Mouse (Mus musculus) heart, postnatal 0 days (tissue): ENCODE results near the gene Stkld1. TPM values are rescaled to one million over a fixed set of nuclear protein-coding genes. Genes with fewer than 3 reads are reported as not detected.

Source experiments
- ATAC-seq: fragments of 200-750 bp; cut with Nextera tagmentation; 2 replicates; pipeline ENCODE4 v1.8.0; 2017; ENCODE audit warnings: low read depth, moderate number of reproducible peaks, moderate library complexity; ENCODE audit not compliant: insufficient read depth
- DNase-seq: peaks from one replicate; pipeline ENCODE4 v3.0.0-alpha.2; 2016; ENCODE audit warnings: low spot score
- H3K27ac ChIP-seq: fragments of 300-500 bp; sonication (generic); 2 replicates; pipeline ENCODE4 v1.5.1; 2014; ENCODE audit warnings: low read depth, mild to moderate bottlenecking
- H3K27me3 ChIP-seq: fragments of 300-500 bp; sonication (generic); 2 replicates; pipeline ENCODE4 v1.6.1; 2014; ENCODE audit warnings: low read length, mixed read lengths; ENCODE audit not compliant: control insufficient read depth, insufficient read depth
- H3K36me3 ChIP-seq: fragments of 300-500 bp; sonication (generic); replicated peaks from 2 replicates; pipeline ENCODE4 v1.6.1; 2014; ENCODE audit warnings: low read length, mixed read lengths; ENCODE audit not compliant: control insufficient read depth, insufficient read depth
- H3K4me1 ChIP-seq: fragments of 300-500 bp; sonication (generic); 2 replicates; pipeline ENCODE4 v1.6.1; 2014; ENCODE audit warnings: antibody characterized with exemption; ENCODE audit not compliant: control insufficient read depth, insufficient read depth
- H3K4me2 ChIP-seq: fragments of 300-500 bp; sonication (generic); 2 replicates; pipeline ENCODE4 v1.6.1; 2014; ENCODE audit warnings: low read depth, mild to moderate bottlenecking, low read length, moderate library complexity
- H3K4me3 ChIP-seq: fragments of 300-500 bp; sonication (generic); 2 replicates; pipeline ENCODE4 v1.5.1; 2014; ENCODE audit warnings: low read depth, low read length
- H3K9ac ChIP-seq: fragments of 300-500 bp; sonication (generic); replicated peaks from 2 replicates; pipeline ENCODE4 v1.6.1; 2014; ENCODE audit warnings: low read depth, low read length, mixed read lengths
- H3K9me3 ChIP-seq: fragments of 300-500 bp; sonication (generic); replicated peaks from 2 replicates; pipeline ENCODE4 v1.6.1; 2016; ENCODE audit warnings: low read length; ENCODE audit not compliant: control insufficient read depth
- CTCF ChIP-seq: IDR thresholded peaks from 2 replicates; pipeline ENCODE4 v1.5.1; 2016; ENCODE audit warnings: antibody characterized with exemption, control low read depth, low read depth
- EP300 ChIP-seq: IDR thresholded peaks from 2 replicates; pipeline ENCODE4 v1.6.1; 2016; ENCODE audit warnings: antibody characterized with exemption, low read depth
- WGBS: fragments of 180-500 bp; shearing (Covaris S2); extraction: QIAGEN DNeasy Blood & Tissue Kit; methylation state at CpG from one replicate; pipeline ENCODE4 v1.1.7; 2014; 5-methylcytosine and 5-hydroxymethylcytosine counted together
- polyA plus RNA-seq: library from polyadenylated mRNA; unstranded; fragments of >200 nt; fragmentation: Nextera tagmentation; extraction: Ambion mirVana; gene quantifications from 2 replicates; pipeline ENCODE4 v1.2.1, GENCODE M21; 2015
- total RNA-seq: library from RNA; depleted of rRNA; stranded (reverse); fragments of >200 nt; gene quantifications from 2 replicates; pipeline ENCODE4 v1.2.3, GENCODE M21; 2014; ENCODE audit warnings: low replicate concordance

Stkld1 gene
- total and polyA plus RNA-seq, 2 experiments from 2014 or later: 0.25 TPM; not detected in 1

DNA sequence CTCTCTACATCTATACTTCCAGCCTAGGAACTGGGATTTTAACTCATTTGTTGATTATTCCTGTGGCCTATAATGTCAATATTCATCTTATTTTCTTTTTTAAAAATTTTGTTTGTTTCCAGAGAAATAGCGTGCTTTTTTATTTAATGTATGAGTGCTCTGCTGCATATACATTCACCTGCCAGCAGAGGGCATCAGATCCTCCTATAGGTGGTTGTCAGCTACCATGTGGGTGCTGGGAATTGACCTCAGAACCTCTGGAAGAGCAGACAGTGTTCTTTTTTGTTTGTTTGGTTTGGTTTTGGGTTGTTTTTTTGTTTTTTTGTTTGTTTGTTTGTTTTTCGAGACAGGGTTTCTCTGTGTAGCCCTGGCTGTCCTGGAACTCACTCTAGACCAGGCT lies 33.4 kb downstream of the Stkld1 start:
- WGBS: 71% methylated on average over 2 of the region's 2 CpGs
- H3K27me3 ChIP-seq: no peaks in the 10 kb centered on the region
- H3K4me3 ChIP-seq: no peak overlapping the region
- ATAC-seq: no peak
- no peaks in the 10 kb centered on the region for H3K36me3 ChIP-seq
- no peak overlapping the region for H3K27ac ChIP-seq
- TF ChIP-seq CTCF (peak; percentile 10; the same call in 1 of the 2 replicates), EP300 (no peak)
- no peaks in the 10 kb centered on the region for H3K9me3 ChIP-seq
- no peak overlapping the region for H3K4me2 ChIP-seq
- H3K9ac ChIP-seq: no peak overlapping the region
- peaks cover 16% of the 10 kb centered on the region for H3K4me1 ChIP-seq
- no peak for DNase-seq

DNA sequence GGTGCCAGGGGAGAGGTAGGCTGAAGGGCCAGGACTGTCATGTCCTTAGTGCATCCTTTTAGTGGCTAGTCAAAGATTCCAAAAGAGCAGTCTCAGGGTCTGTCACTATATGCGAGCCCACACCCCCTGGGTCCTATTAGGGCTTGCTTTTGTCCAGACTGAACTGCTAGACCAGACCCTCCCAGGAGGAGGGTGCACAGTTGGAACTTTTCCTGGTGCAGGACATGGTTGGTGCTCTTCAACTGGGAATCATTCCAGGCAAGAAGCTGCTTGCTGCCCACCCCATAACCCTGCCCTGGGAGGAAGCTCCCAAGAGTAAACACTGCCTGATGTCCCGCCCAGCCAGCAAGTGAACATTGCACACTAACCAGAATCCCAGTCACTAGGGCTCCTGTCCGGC lies 39.3 kb downstream of the Stkld1 start, which contains the start of gene Adamts13:
Gene Adamts13 (plus strand): TSS at position 301 of the 400 bp plus-strand sequence.
- no peaks in the 10 kb centered on the region for H3K4me1 ChIP-seq
- no peak for TF ChIP-seq CTCF
- TF ChIP-seq EP300: no peak

DNA sequence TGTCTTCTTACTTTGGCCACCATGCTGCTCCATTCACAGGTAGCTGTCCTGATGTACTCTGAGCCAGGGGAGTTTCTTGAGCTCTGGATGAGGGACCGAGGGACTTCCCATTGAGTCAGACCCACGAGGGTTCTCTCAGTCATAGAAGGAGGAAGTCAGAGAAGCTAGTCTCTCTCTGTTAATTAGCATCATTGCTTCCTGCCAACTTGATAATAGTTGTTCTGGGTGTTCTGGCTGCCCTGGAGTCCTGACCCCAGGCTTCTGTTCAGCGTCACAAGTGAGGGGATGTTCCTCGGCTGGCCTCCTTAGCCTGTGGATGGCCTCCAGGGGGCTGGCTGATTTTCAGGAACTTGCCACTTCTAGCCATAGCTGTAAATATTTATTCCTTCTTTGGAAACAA lies 40.1 kb downstream of the Stkld1 start:
- H3K4me1 ChIP-seq: no peaks in the 10 kb centered on the region
- WGBS: 19% methylated on average over 4 of the region's 4 CpGs
- H3K4me3 ChIP-seq: no peak overlapping the region
- H3K36me3 ChIP-seq: no peaks in the 10 kb centered on the region
- DNase-seq (no peak), ATAC-seq (no peak)
- no peak overlapping the region for H3K9ac ChIP-seq
- H3K27me3 ChIP-seq: no peaks in the 10 kb centered on the region
- TF ChIP-seq EP300: no peak
- no peak for TF ChIP-seq CTCF
- no peak overlapping the region for H3K4me2 ChIP-seq
- no peak overlapping the region for H3K27ac ChIP-seq
- H3K9me3 ChIP-seq: no peaks in the 10 kb centered on the region

More for the DNA sequence above, 39.3 kb downstream of the Stkld1 start, which contains the start of gene Adamts13:
- Histone ChIP-seq H3K9ac (no peak within 1 kb of the TSS), H3K27me3 (no peaks in the 10 kb centered on the region), H3K36me3 (no peaks in the 10 kb centered on the region), H3K9me3 (no peaks in the 10 kb centered on the region), H3K27ac (no peak within 1 kb of the TSS), H3K4me2 (no peak within 1 kb of the TSS), H3K4me3 (no peak within 1 kb of the TSS)
- ATAC-seq (no peak), DNase-seq (no peak)
- WGBS: 56% methylated on average over 3 of the region's 3 CpGs

DNA sequence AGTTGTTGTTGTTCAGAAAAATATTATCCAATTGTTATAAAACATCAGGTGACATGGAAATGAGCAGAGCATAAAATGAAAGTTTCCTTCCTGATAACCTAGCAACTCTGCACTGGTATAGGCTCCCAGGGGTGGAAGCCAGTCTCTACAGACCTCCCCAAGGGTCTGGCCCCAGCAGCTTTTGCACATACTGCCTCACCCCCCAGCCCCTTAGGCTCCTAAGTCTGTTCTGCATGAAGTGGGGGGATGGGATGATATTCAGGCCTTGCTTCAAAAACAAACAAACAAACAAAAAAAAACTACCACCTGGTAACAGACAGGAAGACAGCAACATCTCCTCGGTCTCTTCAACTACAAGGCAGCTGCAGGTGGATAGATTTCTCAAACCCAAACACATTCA lies 46.5 kb downstream of the Stkld1 start:
- H3K27me3 ChIP-seq: no peaks in the 10 kb centered on the region
- H3K4me1 ChIP-seq: no peaks in the 10 kb centered on the region
- H3K4me3 ChIP-seq: no peak overlapping the region
- no peaks in the 10 kb centered on the region for H3K9me3 ChIP-seq
- no peak overlapping the region for H3K9ac ChIP-seq
- H3K4me2 ChIP-seq: no peak overlapping the region
- WGBS: 64% methylated on average over 1 of the region's 1 CpGs
- H3K27ac ChIP-seq: no peak overlapping the region
- ATAC-seq (no peak), DNase-seq (no peak)
- no peaks in the 10 kb centered on the region for H3K36me3 ChIP-seq
- TF ChIP-seq EP300: no peak
- no peak for TF ChIP-seq CTCF

DNA sequence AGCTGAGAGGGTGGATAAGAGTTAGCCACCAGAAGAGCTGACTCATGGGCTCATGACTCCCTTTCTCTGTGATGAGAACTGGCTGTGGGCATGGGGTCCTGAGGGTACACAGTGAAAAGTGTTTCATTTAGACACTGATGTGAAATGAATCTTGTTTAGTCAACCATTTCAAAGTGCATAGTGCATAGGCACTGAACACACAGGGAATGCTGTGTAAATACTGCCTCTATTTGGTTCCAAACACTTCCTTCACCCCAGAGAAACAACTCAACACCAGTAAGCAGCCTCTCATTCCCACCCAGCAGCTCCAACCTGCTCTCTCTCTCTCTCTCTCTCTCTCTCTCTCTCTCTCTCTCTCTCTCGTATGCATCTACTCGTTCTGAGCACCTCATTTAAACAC lies 50.3 kb downstream of the Stkld1 start:
- no peaks in the 10 kb centered on the region for H3K27me3 ChIP-seq
- no peak overlapping the region for H3K9ac ChIP-seq
- H3K9me3 ChIP-seq: no peaks in the 10 kb centered on the region
- WGBS: 84% methylated on average over 2 of the region's 2 CpGs
- TF ChIP-seq EP300 (no peak), CTCF (no peak)
- no peak for DNase-seq
- no peak overlapping the region for H3K4me3 ChIP-seq
- H3K27ac ChIP-seq: no peak overlapping the region
- no peaks in the 10 kb centered on the region for H3K36me3 ChIP-seq
- H3K4me1 ChIP-seq: no peaks in the 10 kb centered on the region
- no peak overlapping the region for H3K4me2 ChIP-seq
- no peak for ATAC-seq

DNA sequence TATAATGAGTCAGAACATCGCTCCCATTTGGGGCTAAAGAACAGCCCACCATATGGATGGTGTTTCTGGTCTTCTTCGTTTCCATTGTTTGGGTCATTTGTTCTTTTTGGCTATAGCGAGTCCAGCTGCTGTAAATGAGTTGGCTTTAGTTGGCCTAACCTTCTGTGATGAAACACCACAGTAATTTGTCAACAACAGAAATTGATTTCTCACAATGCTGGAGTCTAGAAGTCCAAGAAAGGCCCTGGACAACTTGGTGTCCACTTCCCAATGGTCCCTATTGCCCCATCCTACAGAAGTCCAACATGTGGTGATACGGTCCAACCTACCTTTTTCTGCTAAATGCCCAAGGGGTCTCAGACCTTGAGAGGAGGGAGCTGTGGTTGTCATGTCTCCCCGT lies 50.8 kb downstream of the Stkld1 start:
- H3K9me3 ChIP-seq: no peaks in the 10 kb centered on the region
- 78% methylated on average over 5 of the region's 5 CpGs for WGBS
- DNase-seq: no peak

More for the DNA sequence above, 50.8 kb downstream of the Stkld1 start:
- Histone ChIP-seq H3K9ac (no peak overlapping the region), H3K36me3 (no peaks in the 10 kb centered on the region), H3K27me3 (no peaks in the 10 kb centered on the region), H3K4me2 (no peak overlapping the region), H3K4me1 (no peaks in the 10 kb centered on the region), H3K4me3 (no peak overlapping the region), H3K27ac (no peak overlapping the region)
- no peak for ATAC-seq
- no peak for TF ChIP-seq CTCF
- TF ChIP-seq EP300: no peak
